Mouse (Mus musculus) urinary bladder, adult 2 months (tissue): Measurements from ENCODE around the gene C030005K15Rik. TPM values are rescaled to one million over a fixed set of nuclear protein-coding genes. Genes with fewer than 3 reads are reported as not detected.
"Not testable (repeated sequence)": the region's sequence is repeated elsewhere in the genome, so short reads cannot be mapped to it uniquely, and the experiment has no call there.

Source experiments
- DNase-seq: peaks from one replicate; pipeline ENCODE4 v3.0.0; 2022; ENCODE audit warnings: low spot score
- polyA plus RNA-seq: library from polyadenylated mRNA; depleted of rRNA; stranded (reverse); fragments of >200 nt; gene quantifications from 2 replicates; pipeline ENCODE4 v1.2.3, GENCODE M21; 2012; rRNA removed

The C030005K15Rik gene
- not detected in 2 replicates for polyA plus RNA-seq

GRCm38 (mm10) chr10:97726655-97727054 is at the start of gene C030005K15Rik:
TSS of gene C030005K15Rik (minus strand) at chr10:97726755.
- not testable (repeated sequence) for DNase-seq

DNA sequence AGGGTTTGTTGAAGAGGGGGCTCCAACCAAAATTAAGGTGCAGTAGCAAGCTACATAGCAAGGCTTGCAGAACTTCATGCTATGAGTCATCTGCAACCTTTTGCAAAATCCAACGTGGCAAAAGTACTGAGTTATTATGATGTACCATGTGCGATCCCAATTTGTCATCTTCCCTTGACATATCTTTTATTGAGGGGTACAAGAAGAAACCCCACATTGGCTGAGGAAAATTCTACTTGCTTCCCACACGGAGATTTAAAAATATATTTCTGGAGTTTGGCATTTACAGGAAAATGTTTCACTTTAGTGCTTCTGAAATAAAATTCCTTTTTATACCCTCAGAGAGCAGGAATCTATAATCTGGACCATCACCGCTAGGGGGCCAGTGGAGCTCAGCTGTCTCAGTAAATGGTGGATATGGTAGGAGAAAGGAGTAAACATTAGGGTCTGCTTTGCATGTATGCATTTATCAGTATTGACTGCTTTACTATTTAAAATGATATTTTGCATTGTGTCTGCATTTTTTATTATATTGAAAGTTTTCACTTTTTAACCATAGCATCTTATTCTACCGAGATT is 41.7 kb upstream of the C030005K15Rik start:
- no peak for DNase-seq

DNA sequence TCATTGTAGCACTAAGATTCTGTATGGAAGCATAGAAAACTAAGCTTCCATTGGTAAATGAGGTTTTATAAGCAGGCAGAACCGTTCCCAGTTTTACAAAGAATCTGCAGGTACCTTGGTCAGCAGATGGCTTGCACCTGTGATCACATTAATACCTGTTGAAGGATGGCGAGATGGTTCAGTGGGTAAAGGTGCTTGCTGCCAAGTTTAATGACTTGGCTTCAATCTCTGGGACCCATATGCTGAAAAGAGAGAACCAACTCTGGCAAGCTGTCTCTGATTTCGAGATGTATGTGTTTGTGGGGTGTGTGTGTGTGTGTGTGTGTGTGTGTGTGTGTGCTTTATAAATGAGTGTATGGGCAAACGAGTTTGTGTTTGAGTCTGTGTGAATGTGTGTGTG is 27.3 kb upstream of the C030005K15Rik start:
- no peak for DNase-seq

DNA sequence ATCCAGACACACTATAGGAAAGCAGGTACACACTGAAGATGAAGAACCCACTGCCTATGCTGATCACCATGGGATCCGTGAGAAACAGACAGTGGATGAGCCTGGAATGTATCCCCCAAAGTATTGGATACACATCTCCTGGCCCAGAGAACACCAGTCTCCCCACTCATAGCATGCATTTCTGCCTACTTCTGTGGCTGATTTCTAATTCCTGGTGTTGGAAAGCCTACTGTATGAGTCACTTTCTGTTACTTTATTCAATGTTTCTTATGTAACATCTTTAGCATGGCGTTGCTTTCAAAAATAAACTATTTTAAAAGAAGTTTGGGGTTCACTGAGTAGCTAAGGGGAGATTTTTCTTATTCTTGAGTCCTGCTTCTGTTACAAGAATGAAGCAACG is 20.7 kb upstream of the C030005K15Rik start:
- DNase-seq: no peak

DNA sequence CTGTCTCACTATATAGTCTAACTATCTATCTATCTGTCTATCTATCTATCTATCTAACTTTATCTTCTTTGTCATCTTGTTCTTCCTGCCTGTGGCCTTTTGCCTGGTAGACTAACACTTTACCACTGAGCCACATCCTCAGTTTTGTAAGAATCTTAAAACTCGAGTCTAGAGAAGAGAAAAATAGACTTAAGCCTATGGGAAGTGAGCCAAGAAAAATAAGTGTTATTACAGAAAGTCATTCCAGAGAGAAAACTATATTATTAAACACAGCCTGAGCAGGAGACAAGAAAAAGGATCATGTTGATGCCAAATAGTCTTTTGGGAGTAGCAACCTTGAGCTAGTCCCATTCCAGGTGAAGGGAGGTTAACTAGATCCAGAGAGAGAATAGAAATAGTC is 626 bp downstream of the C030005K15Rik start:
- DNase-seq: no peak

GRCm38 (mm10) chr10:97722709-97723108 is 3.8 kb downstream of the C030005K15Rik start:
- no peak for DNase-seq

GRCm38 (mm10) chr10:97720625-97721024 is 5.9 kb downstream of the C030005K15Rik start:
- no peak for DNase-seq

GRCm38 (mm10) chr10:97718021-97718420 is 8.5 kb downstream of the C030005K15Rik start:
- no peak for DNase-seq

DNA sequence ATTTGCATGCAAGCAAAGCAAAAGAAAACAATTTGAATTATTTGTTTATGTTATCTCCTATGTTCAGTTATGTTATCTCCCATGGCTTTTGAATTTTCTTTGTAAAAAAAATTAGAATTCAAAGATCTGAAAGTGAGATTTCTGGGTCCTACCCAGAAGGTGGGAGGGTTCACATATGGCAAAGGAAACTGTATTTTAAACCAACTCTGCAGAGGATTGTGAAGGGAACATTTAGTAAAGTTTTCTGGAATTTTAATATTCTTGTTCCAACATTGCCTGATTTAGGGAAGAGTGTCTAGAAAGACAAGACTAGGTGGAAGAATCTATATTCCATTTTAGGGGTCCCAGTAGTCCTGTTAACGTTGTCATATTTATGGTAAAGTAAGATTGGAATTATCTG is 9.3 kb downstream of the C030005K15Rik start:
- DNase-seq: no peak

DNA sequence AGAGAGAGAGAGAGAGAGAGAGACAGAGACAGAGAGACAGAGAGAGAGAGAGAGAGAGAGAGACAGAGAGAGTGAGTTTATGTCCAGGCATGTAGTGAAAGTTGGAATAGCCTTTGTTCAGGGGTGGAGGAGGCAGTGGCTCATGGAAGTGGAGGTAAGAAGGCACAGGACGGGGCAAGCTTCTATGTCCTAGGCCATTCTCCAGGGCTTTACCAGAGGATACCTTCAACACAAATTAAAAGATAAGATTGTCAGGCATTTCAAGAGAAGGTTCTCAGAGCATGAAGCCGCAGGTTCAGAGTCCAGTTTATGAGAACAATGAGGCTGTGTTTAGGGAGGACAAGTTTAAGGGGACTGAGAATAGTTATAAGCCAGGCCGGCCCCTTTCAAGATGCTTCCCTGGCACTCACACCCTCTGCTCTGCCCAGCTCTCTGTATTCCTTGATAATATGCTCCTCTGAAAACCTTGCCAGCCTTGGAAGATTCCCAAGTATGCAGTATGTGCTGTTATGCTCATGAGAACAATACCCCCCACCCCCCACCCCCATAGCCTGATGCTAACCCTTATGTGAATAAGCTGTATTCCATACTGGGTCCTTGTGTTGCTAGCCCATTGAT is 11.2 kb downstream of the C030005K15Rik start:
- DNase-seq: no peak

- DNase-seq: no peak
Measured at GRCm38 (mm10) chr10:97714584-97714983, 12.0 kb downstream of the C030005K15Rik start.

DNA sequence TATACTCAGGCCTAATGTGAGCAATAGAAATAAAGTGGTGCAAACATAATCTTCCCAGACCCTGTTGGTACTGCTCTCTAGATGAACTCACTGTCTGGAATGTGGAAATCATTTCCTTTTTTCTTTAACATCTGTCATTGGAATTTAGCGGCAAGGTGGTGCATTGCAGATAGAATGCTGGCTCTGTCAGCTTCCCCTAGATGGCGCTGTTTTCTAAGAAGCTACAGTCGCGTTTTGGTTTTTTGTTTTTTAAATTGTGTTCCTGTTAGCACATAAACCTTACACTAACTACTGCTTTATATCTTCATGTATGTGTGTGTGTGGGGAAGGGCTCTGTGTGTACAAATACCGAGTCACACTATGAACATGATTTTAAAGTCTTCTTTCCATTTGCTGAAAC is 13.9 kb downstream of the C030005K15Rik start:
- DNase-seq: no peak

DNA sequence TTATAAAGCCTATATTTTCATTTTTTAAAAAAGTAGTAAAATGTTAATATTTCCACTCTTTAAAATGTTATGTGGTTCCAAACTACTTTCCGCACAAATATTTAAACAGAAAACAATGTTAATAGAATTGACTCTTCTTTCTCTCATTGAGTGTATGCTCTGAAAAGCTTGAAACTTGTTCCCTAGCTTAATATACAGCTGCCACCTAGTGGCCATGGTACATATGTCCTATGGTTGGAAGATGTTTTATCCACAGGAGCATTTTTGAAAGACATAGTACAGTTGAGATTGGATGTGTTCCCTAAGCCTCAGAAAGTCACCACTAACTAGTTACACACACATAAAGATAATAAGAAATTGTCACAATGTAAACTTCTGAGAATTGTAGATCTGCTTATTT is 22.0 kb downstream of the C030005K15Rik start:
- no peak for DNase-seq

GRCm38 (mm10) chr10:97702321-97702720 is 24.2 kb downstream of the C030005K15Rik start:
- no peak for DNase-seq

DNA sequence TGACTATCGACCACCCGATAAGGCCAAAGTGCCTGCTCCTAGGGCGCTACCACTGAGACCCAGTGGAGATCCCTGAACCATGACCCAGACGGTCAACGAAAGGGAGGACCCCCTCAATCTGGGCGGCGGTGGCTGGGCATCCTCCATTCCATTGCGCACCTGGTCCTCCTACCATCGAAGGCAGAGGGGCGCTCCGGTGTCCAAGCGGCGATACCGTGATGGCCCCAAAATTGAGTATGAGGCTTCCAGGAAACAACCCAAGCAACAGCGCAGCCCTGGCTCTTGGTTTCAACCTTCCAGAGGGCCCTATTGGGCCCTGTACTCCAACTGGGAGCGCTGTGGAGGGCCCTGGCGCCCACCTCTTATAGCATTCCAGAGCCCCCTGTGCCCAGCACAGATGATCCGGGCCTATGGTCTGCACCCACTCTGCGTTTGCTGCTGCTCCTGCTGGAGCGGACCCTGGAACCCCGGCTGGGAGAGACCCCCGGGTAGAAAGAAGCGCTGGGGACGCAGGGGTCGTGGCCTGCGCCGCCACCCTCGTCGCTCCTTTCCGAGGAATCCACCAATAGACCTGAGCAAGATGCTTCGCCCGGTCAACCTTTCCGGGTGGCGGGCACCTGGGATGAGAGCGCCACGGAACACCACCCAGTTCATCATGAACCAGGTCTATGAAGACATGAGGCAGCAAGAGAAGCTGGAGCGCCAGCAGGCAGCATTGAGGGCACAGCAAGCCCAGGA is 33.0 kb downstream of the C030005K15Rik start:
- DNase-seq: no peak

GRCm38 (mm10) chr10:97692913-97693312 is 33.6 kb downstream of the C030005K15Rik start, which contains the start of gene Ccer1:
TSS of gene Ccer1 (plus strand) at chr10:97693059.
- no peak for DNase-seq

DNA sequence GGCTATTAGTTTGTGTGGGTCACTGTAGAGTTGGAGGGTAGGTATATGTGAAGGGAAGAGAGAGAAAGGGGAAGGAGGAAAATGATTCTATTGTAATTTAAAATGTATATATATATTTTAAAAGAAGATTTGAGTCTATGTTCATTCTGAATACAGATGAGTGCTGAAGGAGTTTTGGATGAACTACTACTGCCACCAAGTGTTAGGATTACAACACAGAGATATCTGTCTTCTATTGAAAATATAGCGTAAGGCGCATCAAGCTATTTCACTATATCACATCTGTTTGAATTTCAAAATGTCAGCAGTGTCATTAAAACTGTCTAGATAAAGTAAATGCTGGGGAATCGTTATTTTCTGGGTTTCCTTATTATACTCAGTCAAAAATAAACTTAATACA is 37.1 kb downstream of the C030005K15Rik start:
- no peak for DNase-seq

DNA sequence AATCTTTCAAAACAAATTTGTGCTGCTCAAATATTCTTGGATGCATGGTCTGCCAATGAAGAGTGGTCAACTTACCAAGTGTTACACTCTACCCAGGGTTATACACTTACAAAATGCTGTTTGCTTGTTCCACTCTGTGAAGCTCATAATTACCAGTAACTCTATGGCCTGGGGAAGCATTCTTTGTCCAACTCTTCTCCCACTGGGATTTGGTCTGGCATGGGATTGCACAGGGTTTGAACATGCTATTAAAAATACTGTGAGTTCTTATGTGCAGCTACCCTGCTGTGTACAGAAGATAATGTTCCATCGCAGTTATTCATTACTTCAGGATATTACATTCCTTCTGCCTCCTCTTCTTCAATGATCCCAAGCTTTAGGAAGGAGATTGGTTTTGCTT is 39.4 kb downstream of the C030005K15Rik start:
- DNase-seq: no peak

DNA sequence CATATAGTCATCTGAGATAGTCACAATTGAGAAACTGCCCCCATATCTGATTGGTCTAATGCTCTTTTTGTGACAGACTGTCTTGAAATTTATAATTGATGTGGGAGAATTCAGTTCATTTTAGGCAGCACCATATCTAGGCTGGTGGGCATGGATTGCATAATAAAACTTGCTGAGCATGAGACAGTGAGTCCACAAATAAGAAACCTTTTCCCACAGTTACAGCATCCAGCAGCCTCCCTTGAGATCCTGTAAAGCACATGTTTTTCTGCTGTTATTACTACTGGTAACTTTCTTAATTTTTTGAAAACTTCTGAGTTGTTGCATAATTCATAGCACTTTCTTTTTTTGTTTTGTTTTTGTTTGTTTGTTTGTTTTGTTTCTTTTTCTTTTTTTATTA is 43.6 kb downstream of the C030005K15Rik start:
- no peak for DNase-seq
